Mouse (Mus musculus): ENCODE measurements at regions not wholly inside any gene's neighbourhood (a gene's known extent, or its start where the extent isn't known, plus 50 kb on each side); places are given as distances from the start of the nearest gene placed in this dataset.

DNA sequence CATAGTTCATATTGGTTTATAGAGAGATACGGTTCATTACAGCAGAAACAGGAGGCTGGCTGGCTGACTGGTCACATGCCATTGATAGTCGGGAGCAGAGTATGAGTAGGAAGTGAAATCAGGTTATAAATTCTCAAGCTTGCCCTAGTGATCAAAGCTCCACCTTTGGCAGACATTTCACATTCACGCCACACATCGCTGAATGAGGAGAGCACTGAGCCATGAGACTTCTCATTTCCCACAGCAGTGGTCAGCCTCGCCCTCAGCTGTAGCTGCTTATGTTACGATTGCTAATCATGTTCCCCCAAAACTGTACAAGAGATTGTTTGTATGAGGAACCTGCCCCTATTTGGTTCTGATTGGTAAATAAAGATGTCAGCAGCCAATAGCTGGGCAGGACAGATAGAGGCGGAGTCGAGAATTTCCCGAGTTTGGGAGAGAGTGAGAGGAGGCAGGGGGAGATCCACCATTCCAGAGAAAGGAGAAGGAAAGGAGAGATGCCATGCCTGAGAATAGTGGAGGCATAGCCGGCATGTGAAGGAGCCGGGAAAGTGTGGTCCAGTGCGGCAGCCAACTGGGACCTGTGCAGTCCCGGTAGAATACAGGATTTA lies 333.5 kb downstream of the Phf3 start:
- no peak for DNase-seq

DNA sequence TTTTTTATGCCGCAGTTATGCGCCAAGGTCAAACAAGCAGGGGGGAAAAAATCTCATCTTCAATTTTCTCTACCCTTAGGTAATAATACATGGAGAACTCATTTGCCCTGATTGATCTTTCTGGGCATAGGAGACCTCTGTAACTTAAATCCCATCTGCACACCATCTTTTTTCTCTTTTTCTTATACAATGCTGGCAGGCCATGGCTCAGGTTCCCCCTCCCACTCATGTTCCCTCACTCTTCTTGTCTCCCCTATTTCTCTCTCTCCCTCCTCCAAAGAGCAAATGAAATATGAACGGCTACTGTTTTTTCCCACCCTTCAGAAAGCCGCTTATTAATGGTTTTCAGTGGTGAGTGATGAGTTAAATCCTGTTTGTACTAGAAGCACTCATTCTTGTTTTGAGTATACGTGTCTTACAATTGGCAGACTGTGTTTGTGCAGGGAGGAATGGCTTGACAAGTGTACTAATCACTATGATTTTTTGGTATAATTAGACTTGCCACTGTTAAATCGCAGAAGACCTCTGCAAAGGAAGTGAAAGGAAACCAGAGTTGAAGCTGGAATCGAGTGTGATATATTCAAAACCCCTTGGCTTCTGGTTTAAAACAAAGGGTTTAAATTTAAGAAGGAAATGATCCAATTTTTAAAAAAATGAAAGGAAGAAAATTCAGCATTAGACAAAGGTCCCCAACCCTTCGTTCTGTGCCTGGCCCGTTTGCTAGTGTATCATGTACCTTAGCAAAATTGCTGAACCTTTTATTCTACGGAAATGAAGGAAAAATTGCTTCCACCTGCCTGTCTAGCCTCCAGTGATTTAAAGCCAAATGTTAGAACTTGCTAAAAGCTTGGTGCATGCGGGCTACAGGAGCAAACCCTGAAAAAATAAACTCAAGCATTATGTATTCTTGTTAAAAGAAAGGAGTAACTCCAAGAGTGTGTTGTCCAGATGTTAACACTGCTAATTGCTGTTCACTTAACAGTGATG lies 336.4 kb downstream of the Phf3 start:
- no peak for DNase-seq

DNA sequence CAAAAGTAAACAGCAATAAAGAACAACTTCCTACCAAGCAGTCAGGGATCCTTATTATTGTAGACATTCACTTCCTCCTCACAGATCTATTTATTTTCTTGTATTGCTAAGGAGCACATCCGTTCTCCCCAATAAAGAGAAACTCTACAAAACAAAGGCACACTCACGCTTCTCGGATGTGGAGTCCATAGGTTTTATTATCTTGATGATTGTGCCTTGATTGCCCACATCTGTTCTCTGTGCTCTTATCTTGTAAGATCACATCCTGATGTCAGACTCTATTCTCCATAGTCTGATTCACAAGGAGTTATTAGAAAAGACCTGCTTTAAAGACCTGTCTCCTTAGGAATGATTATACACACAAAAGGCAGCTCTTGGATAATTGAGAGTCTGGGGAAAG lies 356.4 kb downstream of the Phf3 start:
- DNase-seq, result no peak

DNA sequence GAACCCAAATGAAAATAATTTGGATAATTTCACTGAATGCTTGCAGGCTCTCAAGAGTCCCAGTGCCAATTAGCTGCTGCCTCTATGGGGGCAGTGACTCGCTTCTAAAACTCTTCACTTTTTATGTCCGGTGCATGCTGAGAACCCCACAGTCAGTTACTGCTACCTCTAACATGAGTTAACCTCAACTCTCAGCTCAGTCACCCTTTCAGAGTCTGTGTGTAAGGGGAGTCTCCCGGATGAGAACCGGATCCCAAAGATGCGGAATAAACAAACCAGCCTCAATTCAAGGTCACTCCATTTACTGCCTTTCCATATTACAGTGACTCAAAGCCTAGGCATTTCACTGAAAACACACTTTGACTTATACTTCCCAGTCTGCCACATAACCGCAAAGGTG lies 357.9 kb downstream of the Phf3 start:
- no peak for DNase-seq

DNA sequence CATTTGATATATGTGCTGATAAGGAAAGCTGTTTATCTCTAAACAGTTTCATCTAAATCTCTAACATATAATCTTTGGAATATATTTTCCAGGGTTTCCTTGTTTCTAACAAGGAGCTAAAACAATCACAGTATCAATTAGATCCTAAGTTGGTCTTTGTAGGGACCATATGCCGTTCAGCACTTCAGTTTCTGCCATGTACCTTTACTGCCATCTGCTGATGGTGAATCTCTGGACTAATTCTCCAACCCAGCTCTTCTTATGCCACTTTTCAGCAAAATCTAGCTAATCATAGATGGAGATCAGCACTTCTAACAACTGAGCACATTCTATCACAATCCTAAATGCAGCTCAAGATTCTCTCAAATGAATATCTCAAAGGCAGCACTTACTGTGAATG lies 370.5 kb downstream of the Phf3 start:
- DNase-seq, result no peak

DNA sequence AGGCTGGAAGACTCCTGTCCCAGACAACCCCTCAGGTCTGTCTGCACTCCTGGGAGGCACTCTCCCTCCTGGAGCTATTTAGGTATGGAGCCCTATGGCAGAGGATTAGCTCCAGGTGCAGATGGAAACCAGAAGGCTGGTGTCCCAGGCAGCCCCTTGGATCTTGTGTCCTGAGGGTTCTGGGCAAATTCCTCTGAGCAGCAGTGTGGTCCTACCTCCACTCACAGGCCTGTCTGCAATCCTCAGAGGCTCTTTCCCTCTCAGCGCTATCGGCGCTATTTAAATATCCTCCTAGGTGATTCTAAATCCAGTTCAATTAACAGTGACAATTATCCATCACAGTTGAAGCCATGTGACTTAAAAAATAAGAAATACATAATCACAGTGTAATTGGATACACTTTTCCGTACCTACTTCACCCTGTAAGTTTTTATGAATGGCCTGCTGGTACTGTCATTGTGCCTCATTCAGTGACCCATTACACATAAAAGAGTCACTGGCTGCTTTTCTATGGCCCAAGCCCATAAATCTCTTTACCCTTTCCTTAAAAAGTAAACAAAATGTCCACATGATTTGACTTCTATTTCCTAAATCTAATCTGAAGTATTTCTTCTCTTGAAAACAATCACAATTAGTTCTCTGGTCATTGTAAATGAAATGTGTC lies 413.3 kb downstream of the Phf3 start:
- no peak for DNase-seq

DNA sequence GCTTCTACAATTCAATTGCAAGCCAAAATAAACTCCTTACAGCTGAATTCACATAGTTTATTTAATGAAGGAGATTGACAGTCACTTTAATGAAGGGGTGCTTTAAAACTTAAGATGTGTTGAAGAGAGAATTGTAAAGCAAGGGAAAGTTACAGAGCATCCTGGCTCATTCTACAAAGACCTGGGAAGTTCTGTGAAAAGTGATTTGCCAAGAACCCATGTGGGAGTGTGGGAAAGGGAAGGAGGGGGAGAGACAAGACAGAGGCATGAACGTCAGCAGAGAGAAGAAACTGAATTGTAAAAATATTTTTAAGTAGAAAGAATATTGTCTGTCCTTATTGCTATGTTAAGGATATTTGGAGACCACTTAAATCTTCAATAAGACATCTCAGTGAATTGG lies 435.8 kb downstream of the Phf3 start:
- no peak for DNase-seq

DNA sequence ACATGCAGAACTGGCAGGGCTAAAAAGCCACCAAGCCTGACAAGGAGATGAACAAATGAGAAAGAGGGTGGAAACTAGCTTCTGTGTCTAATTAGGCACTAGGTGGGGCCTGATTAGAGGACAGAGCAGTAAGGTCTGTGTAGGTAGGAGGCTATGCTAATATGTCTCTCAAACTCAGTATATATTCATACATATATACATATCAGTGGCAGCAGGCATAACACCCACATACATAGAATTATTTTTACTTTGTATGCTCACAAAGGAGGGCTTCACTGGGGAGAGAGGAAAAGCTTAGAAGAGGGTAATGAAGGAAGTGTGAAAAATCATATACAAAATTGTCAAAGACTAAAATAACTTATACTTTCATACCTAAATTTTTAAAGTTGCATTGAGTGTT lies 457.1 kb downstream of the Phf3 start:
- no peak for DNase-seq

DNA sequence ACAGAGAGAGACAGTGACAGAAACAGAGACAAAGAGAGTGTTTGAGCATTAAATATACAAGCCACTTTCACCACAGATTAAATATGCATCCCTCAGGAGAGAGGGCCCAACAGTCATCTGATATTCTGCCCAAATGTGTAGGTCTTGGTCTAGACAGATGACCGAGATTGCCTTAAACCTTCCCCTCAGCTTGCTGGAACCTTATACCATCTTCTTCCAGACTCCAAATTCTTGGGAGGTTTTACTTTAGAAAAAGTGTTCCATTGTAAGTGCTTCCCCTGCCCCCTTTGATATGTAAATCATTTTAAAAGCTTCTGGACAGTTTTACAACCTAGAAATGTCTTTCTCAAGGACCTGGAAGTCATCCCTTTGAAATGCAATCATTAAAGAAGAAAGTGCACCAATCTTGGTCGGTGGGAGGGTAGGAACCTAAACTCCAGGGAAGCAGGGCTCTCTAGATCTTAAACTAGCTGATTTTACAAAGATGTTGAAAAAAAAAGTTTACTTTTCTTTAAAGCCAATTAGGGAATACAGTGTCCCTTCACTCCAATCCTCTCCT lies 458.8 kb downstream of the Phf3 start:
- no peak for DNase-seq
